Mouse (Mus musculus): ENCODE data around the gene Gdpd1.

DNA sequence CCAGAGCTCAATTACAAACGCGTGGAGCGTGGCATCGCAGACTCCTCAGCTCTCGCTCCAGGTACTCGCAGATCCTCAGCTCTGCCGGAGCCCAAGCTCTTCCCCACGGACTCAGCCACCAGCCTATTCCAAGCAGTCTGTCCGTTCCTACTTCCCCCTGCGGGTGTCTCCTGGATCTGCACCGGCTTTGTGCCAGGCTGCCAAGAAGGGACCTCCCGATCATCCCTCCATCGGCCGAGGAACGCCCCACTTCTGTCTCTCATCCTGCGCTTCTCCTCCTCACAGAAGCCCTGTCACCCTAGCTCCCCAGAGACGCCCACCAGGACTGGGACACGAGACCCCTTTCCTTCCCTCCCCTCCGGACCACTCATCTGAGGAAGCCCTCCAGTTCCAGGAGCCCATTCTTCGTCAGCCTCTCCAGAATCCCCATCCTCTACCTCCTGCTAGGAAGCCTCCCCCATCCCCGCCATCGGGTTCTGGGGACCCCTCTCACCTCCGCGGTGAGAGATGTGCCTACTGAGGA is 458 bp downstream of the Gdpd1 start:
- TF ChIP-seq CTCF (IDR thresholded peaks at IDR 0.05; ENCODE audit: low read depth) (peak; percentile 71), EP300 (optimal IDR thresholded peaks at IDR 0.05) (no peak)
